Mouse (Mus musculus) kidney, postnatal 0 days (tissue): ENCODE data around the gene Cxcr2. TPM values are rescaled to one million over a fixed set of nuclear protein-coding genes. Genes with fewer than 3 reads are reported as not detected.

ENCODE experiments used
- ATAC-seq: fragments of 200-750 bp; cut with Nextera tagmentation; replicated peaks from 2 replicates; pipeline ENCODE4 v1.8.0; 2017; ENCODE audit warnings: low read depth, moderate number of reproducible peaks, moderate TSS enrichment, moderate library complexity; ENCODE audit not compliant: low FRiP score
- DNase-seq: peaks from one replicate; pipeline ENCODE4 v3.0.0-alpha.2; 2016; ENCODE audit warnings: low spot score
- H3K27ac ChIP-seq: fragments of 300-500 bp; sonication (generic); 2 replicates; pipeline ENCODE4 v1.5.1; 2014; ENCODE audit warnings: mild to moderate bottlenecking
- H3K27me3 ChIP-seq: fragments of 300-500 bp; sonication (generic); 2 replicates; pipeline ENCODE4 v1.6.1; 2014; ENCODE audit warnings: low read length, mixed read lengths; ENCODE audit not compliant: insufficient read depth
- H3K36me3 ChIP-seq: fragments of 300-500 bp; sonication (generic); 2 replicates; pipeline ENCODE4 v1.6.1; 2014; ENCODE audit warnings: low read length, mixed read lengths; ENCODE audit not compliant: insufficient read depth
- H3K4me1 ChIP-seq: fragments of 300-500 bp; sonication (generic); replicated peaks from 2 replicates; pipeline ENCODE4 v1.6.1; 2014; ENCODE audit warnings: antibody characterized with exemption, low read length, mixed read lengths; ENCODE audit not compliant: insufficient read depth
- H3K4me2 ChIP-seq: fragments of 300-500 bp; sonication (generic); 2 replicates; pipeline ENCODE4 v1.6.1; 2014; ENCODE audit warnings: mild to moderate bottlenecking, low read length, moderate library complexity, mixed read lengths
- H3K4me3 ChIP-seq: fragments of 300-500 bp; sonication (generic); replicated peaks from 2 replicates; pipeline ENCODE4 v1.5.1; 2014; ENCODE audit warnings: low read depth, low read length
- H3K9ac ChIP-seq: fragments of 300-500 bp; sonication (generic); 2 replicates; pipeline ENCODE4 v1.6.1; 2014; ENCODE audit warnings: low read depth, low read length
- H3K9me3 ChIP-seq: fragments of 300-500 bp; sonication (generic); replicated peaks from 2 replicates; pipeline ENCODE4 v1.6.1; 2016; ENCODE audit warnings: low read length, inconsistent platforms, mixed read lengths
- CTCF ChIP-seq: IDR thresholded peaks from 2 replicates; pipeline ENCODE4 v1.5.1; 2016; ENCODE audit warnings: antibody characterized with exemption, low read depth, mild to moderate bottlenecking, moderate library complexity
- WGBS: fragments of 180-500 bp; shearing (Covaris S2); extraction: QIAGEN DNeasy Blood & Tissue Kit; methylation state at CpG from one replicate; pipeline ENCODE4 v1.1.7; 2014; 5-methylcytosine and 5-hydroxymethylcytosine counted together
- polyA plus RNA-seq: library from polyadenylated mRNA; unstranded; fragments of >200 nt; fragmentation: Nextera tagmentation; extraction: Ambion mirVana; gene quantifications from 2 replicates; pipeline ENCODE4 v1.2.1, GENCODE M21; 2015

The Cxcr2 gene
- polyA plus RNA-seq, 1 experiment from 2014 or later: 0.30 TPM

DNA sequence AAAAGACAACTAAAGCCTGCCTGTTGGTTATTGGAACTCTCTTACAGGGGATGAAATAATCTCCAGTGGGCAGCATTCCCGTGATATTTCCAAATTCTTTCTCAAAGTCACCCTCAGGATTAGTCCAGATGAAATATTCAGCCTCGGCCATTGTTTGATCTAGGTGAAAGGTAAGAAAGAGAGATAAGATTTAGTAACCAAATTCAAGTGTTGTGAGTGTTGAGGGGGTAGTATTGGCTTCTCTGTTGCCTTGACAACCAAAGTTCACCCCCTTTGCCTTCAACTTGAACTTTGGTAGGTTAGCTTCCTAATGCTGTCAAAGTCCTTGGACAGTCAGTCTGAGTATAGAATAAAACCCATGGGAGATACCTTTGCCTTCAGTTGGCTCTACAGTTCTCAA, 38.9 kb downstream of the Cxcr2 start:
- H3K36me3 ChIP-seq: no peaks in the 10 kb centered on the region
- WGBS: 76% methylated on average over 2 of the region's 2 CpGs
- no peak for DNase-seq
- TF ChIP-seq CTCF: no peak
- H3K4me3 ChIP-seq: no peak overlapping the region
- no peaks in the 10 kb centered on the region for H3K27me3 ChIP-seq
- H3K4me2 ChIP-seq: no peak overlapping the region
- H3K9ac ChIP-seq: no peak overlapping the region
- no peak overlapping the region for H3K27ac ChIP-seq
- no peak for ATAC-seq
- H3K9me3 ChIP-seq: no peaks in the 10 kb centered on the region
- H3K4me1 ChIP-seq: no peaks in the 10 kb centered on the region

DNA sequence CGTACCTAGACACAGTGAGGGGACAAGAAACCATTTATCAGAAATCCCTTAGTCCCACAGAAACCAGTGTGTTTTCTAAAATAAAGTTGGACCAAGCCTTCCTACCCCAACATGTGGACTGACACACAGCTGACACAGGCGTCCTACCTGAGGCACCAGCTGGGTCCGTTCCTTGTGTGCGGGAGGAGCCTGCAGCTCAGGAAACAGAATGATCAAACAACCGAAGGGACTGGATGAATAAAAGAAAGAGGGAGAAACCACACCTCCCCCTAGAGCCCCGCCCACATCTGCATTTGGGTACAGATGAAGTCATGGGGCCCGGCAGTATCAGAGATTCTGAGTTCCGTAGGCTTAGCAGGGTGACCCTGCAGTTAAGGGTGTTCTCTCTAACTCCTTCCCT, 40.7 kb downstream of the Cxcr2 start, which contains the start of gene Cxcr1:
Gene Cxcr1 (minus strand): TSS at position 187 of the 400 bp plus-strand sequence.
- H3K4me3 ChIP-seq: no peak within 1 kb of the TSS
- no peak for DNase-seq
- H3K36me3 ChIP-seq: no peaks in the 10 kb centered on the region
- WGBS: 68% methylated on average over 8 of the region's 8 CpGs
- TF ChIP-seq CTCF: no peak
- H3K27ac ChIP-seq: no peak within 1 kb of the TSS
- no peaks in the 10 kb centered on the region for H3K4me1 ChIP-seq
- no peak for ATAC-seq
- no peaks in the 10 kb centered on the region for H3K27me3 ChIP-seq
- no peaks in the 10 kb centered on the region for H3K9me3 ChIP-seq
- no peak within 1 kb of the TSS for H3K4me2 ChIP-seq
- H3K9ac ChIP-seq: no peak within 1 kb of the TSS

DNA sequence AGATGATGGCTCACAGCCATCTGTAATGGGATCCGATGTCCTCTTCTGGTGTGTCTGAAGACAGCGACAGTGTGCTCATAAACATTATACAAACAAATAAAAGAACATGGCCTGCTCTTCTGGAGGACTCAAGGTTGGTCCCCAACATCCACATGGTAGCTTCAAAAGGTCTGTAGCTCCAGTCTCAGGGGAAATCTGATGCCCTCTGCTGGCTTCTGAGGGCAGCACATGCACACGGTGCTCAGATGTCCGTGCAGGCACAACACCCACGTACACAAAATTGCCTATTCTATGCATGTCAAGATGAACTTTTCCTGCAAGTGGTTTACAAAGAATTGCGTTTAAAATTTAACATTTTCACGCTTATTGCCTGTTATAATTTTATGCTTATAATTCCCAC, 42.2 kb downstream of the Cxcr2 start:
- Histone ChIP-seq H3K4me3 (no peak overlapping the region), H3K9me3 (no peaks in the 10 kb centered on the region), H3K36me3 (no peaks in the 10 kb centered on the region), H3K4me2 (no peak overlapping the region), H3K9ac (no peak overlapping the region), H3K4me1 (no peaks in the 10 kb centered on the region), H3K27ac (no peak overlapping the region), H3K27me3 (no peaks in the 10 kb centered on the region)
- DNase-seq (peak; percentile 52), ATAC-seq (no peak)
- TF ChIP-seq CTCF: peak; percentile 69
- 45% methylated on average over 7 of the region's 7 CpGs for WGBS

DNA sequence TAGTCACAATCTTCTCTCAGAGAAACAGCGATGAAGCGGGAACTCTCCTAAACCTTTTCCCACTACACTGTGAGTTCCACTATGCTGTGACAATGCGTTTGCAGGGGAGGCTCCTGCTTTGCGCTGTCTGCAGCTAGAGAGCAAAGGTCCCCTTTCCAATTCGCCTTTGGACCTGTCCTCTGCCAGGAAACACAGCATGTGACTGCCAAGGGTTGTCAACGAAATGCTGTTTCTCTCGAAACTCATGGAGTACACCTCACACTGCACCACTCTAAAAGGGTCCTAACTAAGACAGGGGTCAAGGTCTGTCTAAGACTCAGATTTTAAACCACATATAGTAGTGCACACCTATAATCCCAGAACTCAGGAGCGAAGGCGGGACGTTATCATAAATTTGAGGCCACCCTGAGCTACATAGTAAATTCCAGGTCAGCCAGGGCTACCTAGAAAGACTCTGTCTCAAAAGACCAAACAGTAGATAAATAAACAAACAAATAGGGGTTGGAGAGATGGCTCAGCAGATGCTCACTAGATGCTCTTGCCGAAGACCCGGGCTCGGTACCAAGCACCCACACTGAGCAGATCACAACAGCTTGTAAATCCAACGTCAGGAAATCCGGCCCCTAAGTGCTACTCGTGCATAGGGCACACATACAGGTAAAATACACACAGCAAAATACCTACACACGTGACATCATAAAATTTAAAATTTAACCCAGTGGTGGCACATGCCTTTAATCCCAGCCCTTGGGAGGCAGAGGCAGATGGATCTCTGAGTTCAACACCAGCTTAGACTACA, 43.0 kb downstream of the Cxcr2 start:
- no peaks in the 10 kb centered on the region for H3K36me3 ChIP-seq
- H3K9ac ChIP-seq: no peak overlapping the region
- H3K27me3 ChIP-seq: no peaks in the 10 kb centered on the region
- no peaks in the 10 kb centered on the region for H3K9me3 ChIP-seq
- no peaks in the 10 kb centered on the region for H3K4me1 ChIP-seq
- TF ChIP-seq CTCF: no peak
- H3K27ac ChIP-seq: 0 out of 2 replicates have a peak overlapping the region, but pooled peaks have one; percentile 63
- 71% methylated on average over 17 of the region's 17 CpGs for WGBS
- ATAC-seq (peak; percentile 57; the same call in 1 of the 2 replicates), DNase-seq (peak; percentile 17)
- no peak overlapping the region for H3K4me2 ChIP-seq
- H3K4me3 ChIP-seq: no peak overlapping the region

DNA sequence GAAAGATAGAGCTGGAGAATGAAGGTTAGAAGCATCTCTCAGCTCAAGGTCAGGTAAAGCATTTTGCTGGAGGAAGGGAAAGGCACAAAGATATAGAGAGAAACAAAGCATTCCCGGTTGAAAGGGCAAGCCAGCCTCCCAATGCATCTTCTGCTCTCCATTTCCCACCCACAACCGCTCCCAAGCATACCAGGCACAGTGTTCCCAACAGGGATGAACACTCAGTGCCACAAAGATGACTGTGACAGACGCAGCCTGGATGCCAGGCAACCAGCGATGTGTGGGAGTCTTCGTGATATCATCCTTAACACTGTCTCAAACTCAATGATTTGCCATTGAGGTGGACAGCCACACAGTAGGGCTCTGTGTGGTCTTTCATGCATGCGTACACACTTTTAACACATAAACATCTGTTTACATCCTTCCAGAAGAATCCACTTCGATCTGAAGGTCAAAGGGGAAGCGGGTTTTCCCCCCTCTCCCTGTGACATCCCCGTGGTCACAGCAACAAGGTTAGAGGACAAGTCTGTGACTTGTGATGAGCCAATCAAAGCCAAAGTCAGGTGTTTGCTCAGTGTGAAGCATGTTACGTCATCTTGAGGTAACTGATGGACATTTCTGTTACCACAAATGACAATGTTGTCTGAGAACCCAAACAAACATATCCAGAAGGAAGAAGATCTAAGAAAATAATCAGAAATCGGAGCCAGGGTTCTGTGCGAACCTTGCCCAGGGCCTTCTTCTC, 44.1 kb downstream of the Cxcr2 start:
- ATAC-seq (no peak), DNase-seq (no peak)
- Histone ChIP-seq H3K27ac (no peak overlapping the region), H3K9me3 (no peaks in the 10 kb centered on the region), H3K4me3 (no peak overlapping the region), H3K9ac (no peak overlapping the region), H3K36me3 (no peaks in the 10 kb centered on the region), H3K4me1 (no peaks in the 10 kb centered on the region), H3K4me2 (no peak overlapping the region), H3K27me3 (no peaks in the 10 kb centered on the region)
- no peak for TF ChIP-seq CTCF
- 75% methylated on average over 12 of the region's 12 CpGs for WGBS

DNA sequence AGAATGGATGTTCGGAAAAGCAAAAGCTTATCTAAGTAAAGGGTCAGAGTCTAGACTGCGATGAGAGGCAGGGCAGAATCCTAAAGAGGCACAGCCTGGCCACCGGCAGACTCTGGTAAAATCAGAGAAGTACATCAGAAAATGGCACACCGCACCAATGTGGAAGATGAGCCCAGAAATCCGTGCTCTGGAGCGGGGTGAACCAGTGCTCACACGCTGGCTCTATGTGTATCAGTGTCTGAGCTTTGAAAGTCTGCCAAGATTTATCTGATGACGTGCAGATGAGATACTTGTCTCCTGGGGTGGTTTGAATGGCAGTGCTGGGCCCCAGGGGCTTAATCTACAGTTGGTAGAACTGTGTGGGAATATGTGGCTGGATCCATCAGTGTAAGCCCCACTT, 45.3 kb downstream of the Cxcr2 start:
- TF ChIP-seq CTCF: no peak
- ATAC-seq: no peak
- no peak overlapping the region for H3K27ac ChIP-seq

More for the DNA sequence above, 45.3 kb downstream of the Cxcr2 start:
- Histone ChIP-seq H3K4me2 (no peak overlapping the region), H3K4me1 (no peaks in the 10 kb centered on the region), H3K36me3 (no peaks in the 10 kb centered on the region), H3K4me3 (no peak overlapping the region), H3K9ac (no peak overlapping the region), H3K27me3 (no peaks in the 10 kb centered on the region), H3K9me3 (no peaks in the 10 kb centered on the region)
- 80% methylated on average over 8 of the region's 8 CpGs for WGBS
- no peak for DNase-seq
